Comparison of ENCODE assay signal across 8 mouse cellular contexts in genomic region chr17:21566220-21566619, GRCm38 (mm10). TPM values are rescaled to one million over a fixed set of nuclear protein-coding genes. Genes with fewer than 3 reads are reported as not detected.
DNase-seq lines count a peak whose midpoint lies in the region; ATAC-seq and TF ChIP-seq lines count a peak whose summit lies in the region.

No protein-coding gene starts in this region.

- peak overlapping the region; percentile 94 for H3K27ac ChIP-seq in forebrain, embryonic 16.5 days (ENCODE audit: low read length)
- peak overlapping the region; percentile 94 for H3K27ac ChIP-seq in hindbrain, postnatal 0 days
- H3K27ac ChIP-seq in small intestine, adult 2 months (ENCODE audit: insufficient read depth, low read depth, low read length), result peak overlapping the region; percentile 95

- 0 out of 2 replicates have a peak, but pooled peaks cover 3% of the 10 kb centered on the region for H3K36me3 ChIP-seq in forebrain, embryonic 16.5 days (ENCODE audit: control insufficient read depth, insufficient read depth)
- no peaks in the 10 kb centered on the region for H3K36me3 ChIP-seq in hindbrain, postnatal 0 days (ENCODE audit: insufficient read depth, low read length)
- peaks cover 42% of the 10 kb centered on the region for H3K36me3 ChIP-seq in megakaryocyte, embryonic 14.5 days (replicated peaks; ENCODE audit: low read length)
- peaks cover 3% of the 10 kb centered on the region for H3K36me3 ChIP-seq in small intestine, adult 2 months (ENCODE audit: control insufficient read depth, insufficient read depth, low read length)

- peak overlapping the region; percentile 74 for H3K4me2 ChIP-seq in forebrain, embryonic 16.5 days (ENCODE audit: low read length)
- peak overlapping the region; percentile 68 for H3K4me2 ChIP-seq in hindbrain, postnatal 0 days (ENCODE audit: low read depth, low read length)

- no peaks in the 10 kb centered on the region for H3K9me3 ChIP-seq in forebrain, embryonic 16.5 days (ENCODE audit: control insufficient read depth, low read length)
- no peaks in the 10 kb centered on the region for H3K9me3 ChIP-seq in hindbrain, postnatal 0 days (ENCODE audit: low read length)
- H3K9me3 ChIP-seq in megakaryocyte, embryonic 14.5 days, result no peaks in the 10 kb centered on the region

- H3K27me3 ChIP-seq in forebrain, embryonic 16.5 days (replicated peaks; ENCODE audit: control insufficient read depth, insufficient read depth, low read length), result no peaks in the 10 kb centered on the region
- H3K27me3 ChIP-seq in hindbrain, postnatal 0 days (ENCODE audit: insufficient read depth, low read length), result no peaks in the 10 kb centered on the region
- H3K27me3 ChIP-seq in megakaryocyte, embryonic 14.5 days (replicated peaks), result no peaks in the 10 kb centered on the region
- H3K27me3 ChIP-seq in small intestine, adult 2 months (ENCODE audit: control insufficient read depth, insufficient read depth, low read length), result no peaks in the 10 kb centered on the region

- peak overlapping the region; percentile 76 for H3K4me3 ChIP-seq in forebrain, embryonic 16.5 days (replicated peaks; ENCODE audit: low read length)
- peak overlapping the region; percentile 74 for H3K4me3 ChIP-seq in hindbrain, postnatal 0 days (ENCODE audit: low read length)
- H3K4me3 ChIP-seq in megakaryocyte, embryonic 14.5 days (replicated peaks), result peak overlapping the region; percentile 92
- peak overlapping the region; percentile 93 for H3K4me3 ChIP-seq in small intestine, adult 2 months (ENCODE audit: low read depth, low read length)

- no peak for TF ChIP-seq POLR2A in small intestine, adult 2 months (IDR thresholded peaks at IDR 0.05; ENCODE audit: low read depth, low read length)

- under 1% methylated on average over 5 of the region's 5 CpGs for WGBS in forebrain, embryonic 16.5 days
- under 1% methylated on average over 5 of the region's 5 CpGs for WGBS in hindbrain, postnatal 0 days
- WGBS in small intestine, adult 2 months, result under 1% methylated on average over 5 of the region's 5 CpGs

- peak; percentile 83 for ATAC-seq in forebrain, embryonic 16.5 days
- peak; percentile 81 for ATAC-seq in hindbrain, postnatal 0 days

- TF ChIP-seq CTCF in hindbrain, postnatal 0 days (IDR thresholded peaks at IDR 0.05; ENCODE audit: low read depth), result peak; percentile 58
- no peak for TF ChIP-seq CTCF in small intestine, adult 2 months (IDR thresholded peaks at IDR 0.05; ENCODE audit: extremely low read depth, insufficient read length, insufficient replicate concordance, low read depth, low read length)

- H3K4me1 ChIP-seq in forebrain, embryonic 16.5 days (replicated peaks; ENCODE audit: control insufficient read depth, insufficient read depth, low read length), result peaks cover 14% of the 10 kb centered on the region
- H3K4me1 ChIP-seq in hindbrain, postnatal 0 days (ENCODE audit: insufficient read depth, low read length), result peaks cover 11% of the 10 kb centered on the region; the same call in 1 of the 2 replicates
- peaks cover 22% of the 10 kb centered on the region for H3K4me1 ChIP-seq in megakaryocyte, embryonic 14.5 days
- no peaks in the 10 kb centered on the region for H3K4me1 ChIP-seq in small intestine, adult 2 months (ENCODE audit: control insufficient read depth, insufficient read depth, insufficient read length, low read length)

- DNase-seq in kidney, adult 11 months, result peak; percentile 58
- no peak for DNase-seq in kidney, adult 18-20 months
- DNase-seq in cerebellum, adult 11-12 months, result peak; percentile 52
- peak; percentile 82 for DNase-seq in hindbrain, postnatal 0 days (ENCODE audit: low spot score)
- peak; percentile 27 to 70 for DNase-seq in left cerebral cortex, adult 9 months (ENCODE audit: low spot score in 2 of 2)

- peak overlapping the region; percentile 78 for H3K9ac ChIP-seq in forebrain, embryonic 16.5 days (replicated peaks; ENCODE audit: low read depth, low read length)
- peak overlapping the region; percentile 73 for H3K9ac ChIP-seq in hindbrain, postnatal 0 days (replicated peaks; ENCODE audit: low read length)

RNA-seq across cellular contexts. Expression of gene Zfp948, which starts 0.6 kb away (rescaled TPM):
- 20.9 and 24.0 TPM in 2 replicates for polyA plus RNA-seq in forebrain, embryonic 16.5 days (2015; fragmentation: Nextera tagmentation; extraction: Ambion mirVana)
- 6.5 and 8.7 TPM in 2 replicates for total RNA-seq in hindbrain, postnatal 0 days (2014; rRNA removed)
- 13.2 and 15.5 TPM in 2 replicates for polyA plus RNA-seq in hindbrain, postnatal 0 days (2015; fragmentation: Nextera tagmentation; extraction: Ambion mirVana)
- 1.5 TPM in 1 of 2 replicates, not detected in the other for polyA plus RNA-seq in megakaryocyte, embryonic 14.5 days (2012; ENCODE audit: insufficient read depth, low replicate concordance)
- 0.20 and 0.60 TPM in 2 replicates for polyA plus RNA-seq in small intestine, adult 2 months (2012; rRNA removed)

RNA-seq across cellular contexts. Expression of gene Zfp52, which starts 30.9 kb away (rescaled TPM):
- 3.1 and 3.2 TPM in 2 replicates for polyA plus RNA-seq in forebrain, embryonic 16.5 days (2015; fragmentation: Nextera tagmentation; extraction: Ambion mirVana)
- 2.0 and 2.1 TPM in 2 replicates for total RNA-seq in hindbrain, postnatal 0 days (2014; rRNA removed)
- polyA plus RNA-seq in hindbrain, postnatal 0 days (2015; fragmentation: Nextera tagmentation; extraction: Ambion mirVana), result 2.1 and 2.3 TPM in 2 replicates
- 1.1 TPM in 1 of 2 replicates, not detected in the other for polyA plus RNA-seq in megakaryocyte, embryonic 14.5 days (2012; ENCODE audit: insufficient read depth, low replicate concordance)
- polyA plus RNA-seq in small intestine, adult 2 months (2012; rRNA removed), result 0.05 TPM in 1 of 2 replicates, not detected in the other
